ENCODE assay signal across 8 mouse cellular contexts in the genomic region with DNA sequence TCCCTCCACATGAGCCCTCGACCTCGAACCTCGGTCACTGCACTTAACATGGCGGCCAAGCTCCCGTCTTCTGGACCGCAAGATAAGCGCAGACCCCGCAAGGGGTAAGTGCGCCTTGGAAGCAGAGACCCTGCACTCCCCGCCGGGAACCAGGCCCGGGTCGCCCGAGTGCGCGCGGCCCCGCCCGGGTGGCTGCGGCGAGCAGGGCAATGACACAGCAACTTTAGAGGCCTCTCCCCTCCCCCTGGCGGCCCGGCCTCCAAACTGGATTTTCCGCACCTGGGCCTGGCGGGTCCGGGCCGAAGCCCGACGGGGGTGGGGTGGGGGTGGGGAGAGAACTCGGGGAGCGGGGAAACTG. TPM values are rescaled to one million over a fixed set of nuclear protein-coding genes. Genes with fewer than 3 reads are reported as not detected.
A peak's percentile ranks its signal among the peaks of the same experiment; 100 is the strongest.
DNase-seq lines count a peak whose midpoint lies in the region; ATAC-seq lines count a peak whose summit lies in the region.

No protein-coding gene starts in this region.

- WGBS in embryonic facial prominence, embryonic 11.5 days, result 1% methylated on average over 27 of the region's 31 CpGs
- WGBS in liver, embryonic 13.5 days (ENCODE audit: insufficient replicate concordance), result under 1% methylated on average over 31 of the region's 31 CpGs
- WGBS in neural tube, embryonic 12.5 days, result under 1% methylated on average over 31 of the region's 31 CpGs

- H3K4me3 ChIP-seq in embryonic facial prominence, embryonic 11.5 days (ENCODE audit: low read depth, low read length), result peak overlapping the region; percentile 100
- H3K4me3 ChIP-seq in liver, embryonic 13.5 days (replicated peaks), result peak overlapping the region; percentile 100
- H3K4me3 ChIP-seq in neural tube, embryonic 12.5 days, result peak overlapping the region; percentile 96

- peak overlapping the region; percentile 100 for H3K27ac ChIP-seq in embryonic facial prominence, embryonic 11.5 days (replicated peaks; ENCODE audit: low read depth, low read length)
- H3K27ac ChIP-seq in liver, embryonic 13.5 days, result peak overlapping the region; percentile 100
- H3K27ac ChIP-seq in neural tube, embryonic 12.5 days, result peak overlapping the region; percentile 100

- peaks cover 6% of the 10 kb centered on the region; the same call in 1 of the 2 replicates for H3K4me1 ChIP-seq in embryonic facial prominence, embryonic 11.5 days (ENCODE audit: control insufficient read depth, insufficient read depth, low read length)
- H3K4me1 ChIP-seq in liver, embryonic 13.5 days (replicated peaks), result peaks cover 54% of the 10 kb centered on the region
- H3K4me1 ChIP-seq in neural tube, embryonic 12.5 days, result peaks cover 23% of the 10 kb centered on the region

- no peaks in the 10 kb centered on the region for H3K9me3 ChIP-seq in embryonic facial prominence, embryonic 11.5 days (replicated peaks; ENCODE audit: control insufficient read depth, low read length)
- H3K9me3 ChIP-seq in liver, embryonic 13.5 days (replicated peaks), result no peaks in the 10 kb centered on the region
- H3K9me3 ChIP-seq in neural tube, embryonic 12.5 days, result no peaks in the 10 kb centered on the region

- H3K27me3 ChIP-seq in embryonic facial prominence, embryonic 11.5 days (ENCODE audit: control insufficient read depth, insufficient read depth, low read length), result no peaks in the 10 kb centered on the region
- H3K27me3 ChIP-seq in liver, embryonic 13.5 days, result no peaks in the 10 kb centered on the region
- H3K27me3 ChIP-seq in neural tube, embryonic 12.5 days (replicated peaks), result no peaks in the 10 kb centered on the region

- ATAC-seq in monocyte, adult 5-6 weeks (replicated peaks; ENCODE audit: insufficient number of reproducible peaks, low FRiP score, low TSS enrichment, poor library complexity, severe bottlenecking), result no peak
- peak; percentile 27 for ATAC-seq in embryonic facial prominence, embryonic 11.5 days (replicated peaks; ENCODE audit: insufficient number of reproducible peaks, low FRiP score, low TSS enrichment, low read depth)
- peak; percentile 33 for ATAC-seq in liver, embryonic 13.5 days (ENCODE audit: low read depth)
- ATAC-seq in neural tube, embryonic 12.5 days (ENCODE audit: low FRiP score, low read depth), result peak; percentile 3

- H3K4me2 ChIP-seq in embryonic facial prominence, embryonic 11.5 days (ENCODE audit: low read depth, low read length), result peak overlapping the region; percentile 94
- peak overlapping the region; percentile 99 for H3K4me2 ChIP-seq in liver, embryonic 13.5 days
- peak overlapping the region; percentile 99 for H3K4me2 ChIP-seq in neural tube, embryonic 12.5 days (replicated peaks)

- peaks cover 8% of the 10 kb centered on the region for H3K36me3 ChIP-seq in embryonic facial prominence, embryonic 11.5 days (replicated peaks; ENCODE audit: control insufficient read depth, insufficient read depth, low read depth, low read length)
- H3K36me3 ChIP-seq in liver, embryonic 13.5 days, result peaks cover 35% of the 10 kb centered on the region
- peaks cover 23% of the 10 kb centered on the region for H3K36me3 ChIP-seq in neural tube, embryonic 12.5 days

- peak; percentile 59 to 73 for DNase-seq in monocyte, adult 2 months (ENCODE audit: low read depth in 1 of 2, low spot score in 2 of 2)
- no peak for DNase-seq in embryonic facial prominence, embryonic 11.5 days (ENCODE audit: low spot score)
- peak; percentile 83 for DNase-seq in heart, adult 8-10 months (ENCODE audit: low spot score)
- DNase-seq in kidney, adult 9 months, result peak; percentile 93
- DNase-seq in liver, embryonic 13.5 days, result peak; percentile 82
- DNase-seq in thymus, postnatal 10 days (ENCODE audit: low spot score in 2 of 2), result peak; percentile 81 to 85

- peak overlapping the region; percentile 98 for H3K9ac ChIP-seq in embryonic facial prominence, embryonic 11.5 days (replicated peaks; ENCODE audit: low read length)
- peak overlapping the region; percentile 98 for H3K9ac ChIP-seq in liver, embryonic 13.5 days
- H3K9ac ChIP-seq in neural tube, embryonic 12.5 days, result peak overlapping the region; percentile 97

RNA-seq across cellular contexts. Expression of a gene that starts 1.5 kb away (rescaled TPM):
- 55.9 to 84.5 TPM (median 72.8 TPM) in 3 replicates for total RNA-seq in monocyte, adult 5-6 weeks (2017)
- 9.4 and 9.7 TPM in 2 replicates for polyA plus RNA-seq in embryonic facial prominence, embryonic 11.5 days (2014; fragmentation: Nextera tagmentation; extraction: Ambion mirVana)
- total RNA-seq in heart, adult 8-10 months (2022), result 1 to 10 TPM; 2.2 to 3.9 (median 3.7) TPM
- polyA plus RNA-seq in liver, embryonic 13.5 days (2015; fragmentation: Nextera tagmentation; extraction: Ambion mirVana), result 4.4 and 5.2 TPM in 2 replicates
- 12.3 and 15.0 TPM in 2 replicates for polyA plus RNA-seq in neural tube, embryonic 12.5 days (2016; fragmentation: Nextera tagmentation; extraction: Ambion mirVana)

RNA-seq across cellular contexts. Expression of a gene that starts 1.6 kb away (rescaled TPM):
- 374 to 583 TPM (median 393 TPM) in 3 replicates for total RNA-seq in monocyte, adult 5-6 weeks (2017)
- polyA plus RNA-seq in embryonic facial prominence, embryonic 11.5 days (2014; fragmentation: Nextera tagmentation; extraction: Ambion mirVana), result 95.9 and 114 TPM in 2 replicates
- total RNA-seq in heart, adult 8-10 months (2022), result 10 to 100 TPM; 61.0 to 75.7 (median 69.8) TPM
- 42.0 and 53.3 TPM in 2 replicates for polyA plus RNA-seq in liver, embryonic 13.5 days (2015; fragmentation: Nextera tagmentation; extraction: Ambion mirVana)
- polyA plus RNA-seq in neural tube, embryonic 12.5 days (2016; fragmentation: Nextera tagmentation; extraction: Ambion mirVana), result 135 and 141 TPM in 2 replicates

RNA-seq across cellular contexts. Expression of a gene that starts 22.3 kb away (rescaled TPM):
- total RNA-seq in monocyte, adult 5-6 weeks (2017), result 71.7 to 98.5 TPM (median 90.4 TPM) in 3 replicates
- polyA plus RNA-seq in embryonic facial prominence, embryonic 11.5 days (2014; fragmentation: Nextera tagmentation; extraction: Ambion mirVana), result not detected in 2 replicates
- total RNA-seq in heart, adult 8-10 months (2022), result 1 to 10 TPM in 2 of 4 experiments, under 1 TPM in 2; 0.65 to 1.1 (median 0.97) TPM
- 0.31 and 0.36 TPM in 2 replicates for polyA plus RNA-seq in liver, embryonic 13.5 days (2015; fragmentation: Nextera tagmentation; extraction: Ambion mirVana)
- polyA plus RNA-seq in neural tube, embryonic 12.5 days (2016; fragmentation: Nextera tagmentation; extraction: Ambion mirVana), result 0.17 and 0.23 TPM in 2 replicates

RNA-seq across cellular contexts. Expression of a gene that starts 28.7 kb away (rescaled TPM):
- total RNA-seq in monocyte, adult 5-6 weeks (2017), result 7.8 to 18.9 TPM (median 17.6 TPM) in 3 replicates
- 0.20 and 0.26 TPM in 2 replicates for polyA plus RNA-seq in embryonic facial prominence, embryonic 11.5 days (2014; fragmentation: Nextera tagmentation; extraction: Ambion mirVana)
- under 1 TPM in 2 of 4 experiments, not detected in 2; 0.25 to 0.28 TPM for total RNA-seq in heart, adult 8-10 months (2022)
- 0.39 and 0.41 TPM in 2 replicates for polyA plus RNA-seq in liver, embryonic 13.5 days (2015; fragmentation: Nextera tagmentation; extraction: Ambion mirVana)
- polyA plus RNA-seq in neural tube, embryonic 12.5 days (2016; fragmentation: Nextera tagmentation; extraction: Ambion mirVana), result 0.44 and 0.50 TPM in 2 replicates

RNA-seq across cellular contexts. Expression of a gene that starts 32.1 kb away (rescaled TPM):
- total RNA-seq in monocyte, adult 5-6 weeks (2017), result 48.2 to 62.0 TPM (median 61.5 TPM) in 3 replicates
- 1.3 and 1.4 TPM in 2 replicates for polyA plus RNA-seq in embryonic facial prominence, embryonic 11.5 days (2014; fragmentation: Nextera tagmentation; extraction: Ambion mirVana)
- 1 to 10 TPM; 1.8 to 3.0 (median 2.4) TPM for total RNA-seq in heart, adult 8-10 months (2022)
- 0.54 and 0.62 TPM in 2 replicates for polyA plus RNA-seq in liver, embryonic 13.5 days (2015; fragmentation: Nextera tagmentation; extraction: Ambion mirVana)
- 0.23 and 0.47 TPM in 2 replicates for polyA plus RNA-seq in neural tube, embryonic 12.5 days (2016; fragmentation: Nextera tagmentation; extraction: Ambion mirVana)
